Mouse (Mus musculus): ENCODE measurements around the gene Itgb7. TPM values are rescaled to one million over a fixed set of nuclear protein-coding genes. Genes with fewer than 3 reads are reported as not detected.

The Itgb7 gene
- 0.42 and 0.55 TPM in 2 replicates for polyA plus RNA-seq (2016; fragmentation: Nextera tagmentation; extraction: Ambion mirVana)

- peaks cover 15% of the 10 kb centered on the region; the same call in 1 of the 2 replicates for H3K36me3 ChIP-seq (replicated peaks)
- no peak for DNase-seq (ENCODE audit: extremely low spot score, low spot score)
- H3K27me3 ChIP-seq (ENCODE audit: poor library complexity, severe bottlenecking) = no peaks in the 10 kb centered on the region
- H3K9me3 ChIP-seq = no peaks in the 10 kb centered on the region
- 63% methylated on average over 6 of the region's 6 CpGs for WGBS
- H3K27ac ChIP-seq = no peak within 1 kb of the TSS
- H3K4me3 ChIP-seq = no peak within 1 kb of the TSS
- H3K4me1 ChIP-seq = peaks cover 37% of the 10 kb centered on the region
Observed at GRCm38 (mm10) chr15:102231748-102232147, at the start of gene Itgb7. Itgb7 (minus strand) TSS chr15:102231944.

DNA sequence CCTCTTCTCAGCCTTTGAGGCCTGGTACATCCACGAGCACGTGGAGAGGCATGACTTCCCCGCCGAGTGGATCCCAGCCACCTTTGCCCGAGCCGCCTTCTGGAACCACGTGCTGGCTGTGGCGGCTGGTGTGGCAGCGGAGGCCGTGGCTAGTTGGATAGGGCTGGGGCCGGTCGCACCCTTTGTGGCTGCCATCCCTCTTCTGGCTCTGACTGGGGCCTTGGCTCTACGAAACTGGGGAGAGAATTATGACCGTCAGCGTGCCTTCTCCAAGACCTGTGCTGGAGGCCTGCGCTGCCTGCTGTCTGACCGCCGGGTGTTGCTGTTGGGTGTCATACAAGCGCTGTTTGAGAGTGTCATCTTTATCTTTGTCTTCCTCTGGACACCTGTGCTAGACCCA, 48.9 kb upstream of the Itgb7 start:
- Histone ChIP-seq H3K27me3 (ENCODE audit: poor library complexity, severe bottlenecking) (no peaks in the 10 kb centered on the region), H3K4me1 (peaks cover 25% of the 10 kb centered on the region), H3K27ac (peak overlapping the region; percentile 95; the same call in 1 of the 2 replicates), H3K36me3 (replicated peaks) (peaks cover 25% of the 10 kb centered on the region), H3K9me3 (no peaks in the 10 kb centered on the region), H3K4me3 (peak overlapping the region; percentile 89)
- 97% methylated on average over 19 of the region's 19 CpGs for WGBS
- DNase-seq (ENCODE audit: extremely low spot score, low spot score) = no peak

- Histone ChIP-seq H3K27ac (peak overlapping the region; percentile 95), H3K9me3 (no peaks in the 10 kb centered on the region), H3K36me3 (replicated peaks) (peaks cover 25% of the 10 kb centered on the region), H3K4me3 (peak overlapping the region; percentile 89), H3K27me3 (ENCODE audit: poor library complexity, severe bottlenecking) (no peaks in the 10 kb centered on the region), H3K4me1 (peaks cover 23% of the 10 kb centered on the region)
- 33% methylated on average over 13 of the region's 13 CpGs for WGBS
- no peak for DNase-seq (ENCODE audit: extremely low spot score, low spot score)
Observed at GRCm38 (mm10) chr15:102279783-102280520, 48.2 kb upstream of the Itgb7 start.

DNA sequence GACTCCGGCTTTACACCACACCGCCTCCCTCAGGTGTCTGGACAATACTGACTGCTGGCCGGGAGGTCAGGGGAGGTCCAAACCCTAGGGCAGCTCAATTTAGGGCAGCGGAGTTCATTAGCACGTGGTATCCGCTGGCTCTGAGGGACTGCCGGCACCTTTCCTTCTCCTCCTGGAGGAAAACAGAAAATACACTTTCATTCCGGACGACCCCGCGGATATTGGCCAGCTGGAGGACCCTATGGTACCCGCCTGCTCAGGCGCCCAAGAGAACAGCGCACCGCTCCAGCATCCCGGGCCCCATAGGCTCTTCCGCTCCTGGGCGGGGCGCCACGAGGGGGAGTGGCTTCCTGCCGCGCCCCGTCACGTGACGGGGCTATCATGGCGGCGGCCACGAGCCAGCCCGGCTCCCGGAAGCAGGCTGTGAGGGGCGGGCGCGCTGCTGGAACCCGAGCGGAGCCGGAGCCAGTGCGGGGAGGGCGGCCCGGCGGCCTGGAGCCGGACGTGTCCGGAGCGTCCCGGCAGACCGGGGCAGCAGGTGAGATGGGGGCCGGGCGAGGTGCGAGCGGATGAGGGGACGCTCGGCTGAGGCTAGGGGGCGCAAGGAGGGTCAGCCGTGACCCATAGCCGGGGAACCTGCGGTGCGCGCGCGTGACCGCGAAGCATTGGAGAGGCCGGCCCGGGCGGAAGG, 47.5 kb upstream of the Itgb7 start, which contains the start of gene Mfsd5:
Gene Mfsd5 (plus strand): TSS at position 363 of the 691 bp plus-strand sequence.
- Histone ChIP-seq H3K4me3 (peak within 1 kb of the TSS; percentile 89), H3K27ac (peak within 1 kb of the TSS; percentile 95), H3K9me3 (no peaks in the 10 kb centered on the region), H3K36me3 (replicated peaks) (peaks cover 25% of the 10 kb centered on the region), H3K27me3 (ENCODE audit: poor library complexity, severe bottlenecking) (no peaks in the 10 kb centered on the region), H3K4me1 (peaks cover 23% of the 10 kb centered on the region)
- under 1% methylated on average over 65 of the region's 65 CpGs for WGBS
- peak; percentile 87 for DNase-seq (ENCODE audit: extremely low spot score, low spot score)

DNA sequence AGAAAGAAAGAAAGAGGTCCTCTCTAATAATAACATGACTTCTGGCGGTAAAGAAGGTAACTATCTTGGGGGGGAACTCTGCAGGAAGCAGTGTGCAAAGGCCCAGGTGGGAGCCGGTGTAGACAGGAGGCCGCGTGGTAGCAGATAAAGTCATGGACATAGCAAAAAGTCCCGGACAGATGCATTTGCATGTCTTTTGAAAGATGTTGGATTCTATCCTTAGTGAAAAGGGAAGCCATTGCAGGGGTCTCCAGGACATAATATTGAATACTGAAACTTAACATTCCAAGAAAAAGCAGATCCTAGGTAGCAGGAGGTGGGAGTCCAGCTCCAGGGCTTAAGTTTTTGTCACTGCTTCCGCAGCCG, 47.0 kb upstream of the Itgb7 start:
- Histone ChIP-seq H3K4me3 (peak overlapping the region; percentile 89), H3K27ac (peak overlapping the region; percentile 95), H3K4me1 (peaks cover 23% of the 10 kb centered on the region), H3K9me3 (no peaks in the 10 kb centered on the region), H3K36me3 (replicated peaks) (peaks cover 25% of the 10 kb centered on the region), H3K27me3 (ENCODE audit: poor library complexity, severe bottlenecking) (no peaks in the 10 kb centered on the region)
- 34% methylated on average over 7 of the region's 7 CpGs for WGBS
- no peak for DNase-seq (ENCODE audit: extremely low spot score, low spot score)

DNA sequence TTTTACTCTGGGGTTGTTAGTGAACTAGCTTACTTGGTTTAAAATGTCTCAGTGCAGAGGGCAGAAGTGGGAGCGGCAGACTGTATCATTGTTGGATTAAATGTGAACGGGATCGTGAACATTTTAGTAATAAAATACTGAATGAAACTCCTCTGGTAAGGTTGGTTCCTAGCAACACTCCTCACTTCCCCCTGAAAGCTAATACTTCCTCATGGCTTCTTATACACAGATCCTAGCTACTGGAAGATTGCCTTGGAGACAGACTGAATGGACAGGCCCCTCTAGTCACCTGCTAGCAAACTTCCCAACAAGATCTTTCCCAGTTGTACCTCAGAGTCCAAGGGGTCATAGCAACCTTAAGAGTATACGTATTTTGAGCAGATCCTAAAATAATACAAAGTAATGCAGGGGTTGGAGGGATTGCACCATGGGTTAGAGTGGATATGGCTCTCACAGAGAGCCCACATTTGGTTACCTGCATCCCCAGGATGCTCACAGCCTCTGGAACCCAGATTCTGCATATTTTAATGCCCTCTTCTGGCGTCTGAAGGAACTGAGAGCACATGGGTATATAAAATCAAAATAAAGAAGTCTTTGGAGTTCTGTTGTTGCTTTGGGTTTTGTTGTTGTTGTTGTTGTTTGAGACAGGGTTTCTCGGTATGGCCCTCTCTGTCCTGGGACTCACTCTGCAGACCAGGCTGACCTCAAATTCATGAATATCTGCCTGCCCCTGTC, 42.4 kb upstream of the Itgb7 start:
- H3K4me3 ChIP-seq = no peak overlapping the region
- no peaks in the 10 kb centered on the region for H3K36me3 ChIP-seq (replicated peaks)
- no peak overlapping the region for H3K27ac ChIP-seq
- WGBS = 74% methylated on average over 6 of the region's 6 CpGs
- H3K9me3 ChIP-seq = no peaks in the 10 kb centered on the region
- peaks cover 25% of the 10 kb centered on the region for H3K4me1 ChIP-seq
- peaks cover 22% of the 10 kb centered on the region for H3K27me3 ChIP-seq (ENCODE audit: poor library complexity, severe bottlenecking)
- no peak for DNase-seq (ENCODE audit: extremely low spot score, low spot score)

DNA sequence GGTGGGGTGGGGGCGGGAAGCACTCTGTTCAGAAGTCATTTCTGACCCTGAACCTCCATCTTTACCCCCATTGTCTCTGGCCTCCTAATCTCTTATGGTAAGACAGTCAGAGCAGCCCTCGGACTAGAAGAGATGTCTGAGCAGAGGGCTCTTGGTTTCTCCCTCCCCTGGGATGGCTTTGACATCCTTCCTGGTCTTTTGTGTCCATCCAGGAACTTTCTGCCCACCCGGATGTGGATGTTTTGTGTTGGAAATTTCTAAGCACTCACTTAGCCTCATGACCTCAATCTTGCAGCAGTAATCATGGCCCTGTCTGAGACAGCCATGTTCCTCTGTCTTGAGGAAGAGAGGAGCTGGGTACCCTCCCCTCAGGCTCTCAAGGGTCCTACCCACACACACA, 39.7 kb upstream of the Itgb7 start:
- peaks cover 18% of the 10 kb centered on the region for H3K4me1 ChIP-seq
- DNase-seq (ENCODE audit: extremely low spot score, low spot score) = no peak
- peaks cover 22% of the 10 kb centered on the region for H3K27me3 ChIP-seq (ENCODE audit: poor library complexity, severe bottlenecking)
- WGBS = 25% methylated on average over 3 of the region's 3 CpGs
- H3K27ac ChIP-seq = peak overlapping the region; percentile 72; the same call in 1 of the 2 replicates
- no peaks in the 10 kb centered on the region for H3K36me3 ChIP-seq (replicated peaks)
- no peaks in the 10 kb centered on the region for H3K9me3 ChIP-seq
- peak overlapping the region; percentile 39 for H3K4me3 ChIP-seq

DNA sequence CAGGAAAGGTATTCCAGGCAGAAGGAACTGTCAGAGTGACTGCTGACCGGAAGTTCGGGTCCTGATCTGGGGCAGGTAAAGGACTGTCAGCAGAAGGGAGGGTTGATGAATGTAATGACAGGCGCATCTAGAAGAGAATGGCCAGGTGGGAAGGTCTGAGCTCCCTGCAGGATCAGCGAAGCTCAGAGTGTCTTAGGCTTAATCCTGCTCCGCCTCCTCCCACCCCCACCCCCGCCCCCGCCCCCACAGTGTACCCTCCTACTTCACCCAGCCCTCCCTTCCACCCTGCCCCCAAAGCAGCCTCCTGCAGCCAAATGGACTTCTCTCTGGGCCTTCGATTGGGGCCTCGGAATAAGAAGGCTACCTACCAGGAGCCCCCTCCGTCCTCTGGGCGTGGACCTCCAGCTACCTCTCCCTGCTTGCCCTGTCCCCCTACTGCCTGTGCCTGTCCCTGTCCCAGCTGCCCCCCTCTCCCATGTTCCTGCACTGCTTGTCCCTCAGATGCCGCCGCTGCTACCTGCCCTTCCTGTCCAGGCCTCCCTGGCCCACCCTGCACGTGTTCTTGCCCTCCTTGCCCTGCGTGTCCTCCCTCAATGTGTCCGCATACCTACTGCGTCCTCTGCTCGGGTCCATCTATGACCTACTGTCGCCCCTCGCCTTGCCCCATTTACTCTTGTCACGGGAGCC, 38.7 kb upstream of the Itgb7 start, which contains the start of gene Gm9918:
Gene Gm9918 (plus strand): TSS at position 290 of the 687 bp plus-strand sequence.
- H3K9me3 ChIP-seq = no peaks in the 10 kb centered on the region
- peaks cover 22% of the 10 kb centered on the region for H3K27me3 ChIP-seq (ENCODE audit: poor library complexity, severe bottlenecking)
- no peaks in the 10 kb centered on the region for H3K36me3 ChIP-seq (replicated peaks)
- H3K4me1 ChIP-seq = peaks cover 18% of the 10 kb centered on the region
- WGBS = 6% methylated on average over 21 of the region's 21 CpGs
- H3K27ac ChIP-seq = peak within 1 kb of the TSS; percentile 72
- H3K4me3 ChIP-seq = peak within 1 kb of the TSS; percentile 39
- peak; percentile 31 for DNase-seq (ENCODE audit: extremely low spot score, low spot score)

GRCm38 (mm10) chr15:102265548-102265947, 33.8 kb upstream of the Itgb7 start:
- Histone ChIP-seq H3K9me3 (no peaks in the 10 kb centered on the region), H3K4me1 (peaks cover 7% of the 10 kb centered on the region), H3K27ac (no peak overlapping the region), H3K36me3 (replicated peaks) (no peaks in the 10 kb centered on the region), H3K27me3 (ENCODE audit: poor library complexity, severe bottlenecking) (peaks cover 15% of the 10 kb centered on the region), H3K4me3 (no peak overlapping the region)
- DNase-seq (ENCODE audit: extremely low spot score, low spot score) = no peak
- 90% methylated on average over 5 of the region's 5 CpGs for WGBS

GRCm38 (mm10) chr15:102263037-102263436, 31.3 kb upstream of the Itgb7 start:
- DNase-seq (ENCODE audit: extremely low spot score, low spot score) = no peak
- WGBS = 86% methylated on average over 2 of the region's 2 CpGs
- H3K4me3 ChIP-seq = no peak overlapping the region
- H3K36me3 ChIP-seq (replicated peaks) = no peaks in the 10 kb centered on the region
- no peaks in the 10 kb centered on the region for H3K9me3 ChIP-seq
- H3K4me1 ChIP-seq = peaks cover 23% of the 10 kb centered on the region
- no peak overlapping the region for H3K27ac ChIP-seq
- peaks cover 27% of the 10 kb centered on the region for H3K27me3 ChIP-seq (ENCODE audit: poor library complexity, severe bottlenecking)

- peaks cover 27% of the 10 kb centered on the region for H3K4me1 ChIP-seq
- no peaks in the 10 kb centered on the region for H3K36me3 ChIP-seq (replicated peaks)
- no peaks in the 10 kb centered on the region for H3K9me3 ChIP-seq
- H3K4me3 ChIP-seq = no peak overlapping the region
- H3K27ac ChIP-seq = no peak overlapping the region
- WGBS = 52% methylated on average over 7 of the region's 7 CpGs
- peaks cover 31% of the 10 kb centered on the region for H3K27me3 ChIP-seq (ENCODE audit: poor library complexity, severe bottlenecking)
- DNase-seq (ENCODE audit: extremely low spot score, low spot score) = no peak
Observed at GRCm38 (mm10) chr15:102262582-102262981, 30.8 kb upstream of the Itgb7 start.

- WGBS = 5% methylated on average over 11 of the region's 11 CpGs
- DNase-seq (ENCODE audit: extremely low spot score, low spot score) = no peak
- Histone ChIP-seq H3K36me3 (replicated peaks) (no peaks in the 10 kb centered on the region), H3K4me1 (peaks cover 59% of the 10 kb centered on the region), H3K9me3 (no peaks in the 10 kb centered on the region), H3K27me3 (ENCODE audit: poor library complexity, severe bottlenecking) (peaks cover 68% of the 10 kb centered on the region), H3K27ac (peak overlapping the region; percentile 86), H3K4me3 (peak overlapping the region; percentile 67)
Observed at GRCm38 (mm10) chr15:102258581-102259253, 27.0 kb upstream of the Itgb7 start.
